Mouse (Mus musculus) lung, postnatal 0 days (tissue): ENCODE measurements at regions not wholly inside any gene's neighbourhood (a gene's known extent, or its start where the extent isn't known, plus 50 kb on each side); places are given as distances from the start of the nearest gene placed in this dataset.

ENCODE experiments used
- ATAC-seq: fragments of 200-750 bp; cut with Nextera tagmentation; 2 replicates; pipeline ENCODE4 v1.8.0; 2017; ENCODE audit warnings: moderate library complexity
- DNase-seq: peaks from one replicate; pipeline ENCODE4 v3.0.0-alpha.2; 2016; ENCODE audit warnings: low spot score
- H3K27ac ChIP-seq: fragments of 300-500 bp; sonication (generic); 2 replicates; pipeline ENCODE4 v1.5.1; 2014; ENCODE audit warnings: antibody characterized with exemption, mild to moderate bottlenecking, low read length, mixed read lengths
- H3K27me3 ChIP-seq: fragments of 300-500 bp; sonication (generic); replicated peaks from 2 replicates; pipeline ENCODE4 v1.6.1; 2014; ENCODE audit warnings: low read length, mixed read lengths; ENCODE audit not compliant: insufficient read depth
- H3K36me3 ChIP-seq: fragments of 300-500 bp; sonication (generic); 2 replicates; pipeline ENCODE4 v1.6.1; 2014; ENCODE audit warnings: low read length, mixed read lengths; ENCODE audit not compliant: insufficient read depth
- H3K4me1 ChIP-seq: fragments of 300-500 bp; sonication (generic); 2 replicates; pipeline ENCODE4 v1.6.1; 2014; ENCODE audit warnings: antibody characterized with exemption, low read depth, low read length, mixed read lengths; ENCODE audit not compliant: insufficient read depth
- H3K4me2 ChIP-seq: fragments of 300-500 bp; sonication (generic); replicated peaks from 2 replicates; pipeline ENCODE4 v1.6.1; 2014; ENCODE audit warnings: low read depth, mild to moderate bottlenecking, low read length, moderate library complexity, mixed read lengths
- H3K4me3 ChIP-seq: fragments of 300-500 bp; sonication (generic); 2 replicates; pipeline ENCODE4 v1.5.1; 2014; ENCODE audit warnings: low read depth, low read length
- H3K9ac ChIP-seq: fragments of 300-500 bp; sonication (generic); replicated peaks from 2 replicates; pipeline ENCODE4 v1.6.1; 2014; ENCODE audit warnings: low read depth, mild to moderate bottlenecking
- H3K9me3 ChIP-seq: fragments of 300-500 bp; sonication (generic); 2 replicates; pipeline ENCODE4 v1.6.1; 2016; ENCODE audit warnings: low read length, mixed read lengths
- CTCF ChIP-seq: IDR thresholded peaks from 2 replicates; pipeline ENCODE4 v1.5.1; 2016; ENCODE audit warnings: antibody characterized with exemption, mild to moderate bottlenecking
- EP300 ChIP-seq: IDR thresholded peaks from 2 replicates; pipeline ENCODE4 v1.6.1; 2016; ENCODE audit warnings: antibody characterized with exemption, mild to moderate bottlenecking, control low read depth
- WGBS: fragments of 180-500 bp; shearing (Covaris S2); extraction: QIAGEN DNeasy Blood & Tissue Kit; methylation state at CpG from one replicate; pipeline ENCODE4 v1.1.7; 2014; 5-methylcytosine and 5-hydroxymethylcytosine counted together

DNA sequence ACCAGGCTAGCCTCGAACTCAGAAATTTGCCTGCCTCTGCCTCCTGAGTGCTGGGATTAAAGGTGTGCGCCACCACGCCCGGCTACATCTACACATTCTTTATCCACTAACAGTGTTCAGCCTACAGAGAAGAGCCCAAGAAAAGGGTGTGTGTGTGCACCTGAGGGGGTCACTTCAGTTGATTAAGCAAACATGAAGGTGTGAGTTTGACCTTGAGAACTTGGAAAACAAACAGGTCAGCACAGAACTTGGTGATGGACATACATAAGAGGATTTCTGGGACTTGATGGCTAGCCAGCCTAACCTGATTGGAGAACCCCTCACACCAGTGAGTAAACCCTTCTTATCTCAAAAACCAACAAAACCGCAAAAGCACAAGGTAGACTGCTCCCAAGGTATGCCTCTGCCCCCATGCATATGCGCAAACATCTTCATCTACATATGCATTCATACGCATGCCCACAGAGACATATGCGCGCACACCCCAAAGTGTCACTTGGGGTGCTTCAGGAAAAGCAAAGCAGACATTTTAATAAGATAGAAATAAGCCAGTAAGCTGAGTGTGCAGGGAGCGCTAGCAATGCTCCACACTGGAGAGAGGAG lies 52.0 kb upstream of the Sfmbt2 start:
- H3K4me1 ChIP-seq: no peaks in the 10 kb centered on the region
- no peaks in the 10 kb centered on the region for H3K36me3 ChIP-seq
- no peaks in the 10 kb centered on the region for H3K9me3 ChIP-seq
- H3K4me2 ChIP-seq: no peak overlapping the region
- 88% methylated on average over 10 of the region's 10 CpGs for WGBS
- no peak overlapping the region for H3K9ac ChIP-seq
- H3K27me3 ChIP-seq: no peaks in the 10 kb centered on the region
- no peak overlapping the region for H3K4me3 ChIP-seq
- DNase-seq (no peak), ATAC-seq (no peak)
- TF ChIP-seq CTCF (no peak), EP300 (no peak)
- H3K27ac ChIP-seq: no peak overlapping the region
